Mouse (Mus musculus): ENCODE data around the gene Skiv2l.

The Skiv2l gene

DNA sequence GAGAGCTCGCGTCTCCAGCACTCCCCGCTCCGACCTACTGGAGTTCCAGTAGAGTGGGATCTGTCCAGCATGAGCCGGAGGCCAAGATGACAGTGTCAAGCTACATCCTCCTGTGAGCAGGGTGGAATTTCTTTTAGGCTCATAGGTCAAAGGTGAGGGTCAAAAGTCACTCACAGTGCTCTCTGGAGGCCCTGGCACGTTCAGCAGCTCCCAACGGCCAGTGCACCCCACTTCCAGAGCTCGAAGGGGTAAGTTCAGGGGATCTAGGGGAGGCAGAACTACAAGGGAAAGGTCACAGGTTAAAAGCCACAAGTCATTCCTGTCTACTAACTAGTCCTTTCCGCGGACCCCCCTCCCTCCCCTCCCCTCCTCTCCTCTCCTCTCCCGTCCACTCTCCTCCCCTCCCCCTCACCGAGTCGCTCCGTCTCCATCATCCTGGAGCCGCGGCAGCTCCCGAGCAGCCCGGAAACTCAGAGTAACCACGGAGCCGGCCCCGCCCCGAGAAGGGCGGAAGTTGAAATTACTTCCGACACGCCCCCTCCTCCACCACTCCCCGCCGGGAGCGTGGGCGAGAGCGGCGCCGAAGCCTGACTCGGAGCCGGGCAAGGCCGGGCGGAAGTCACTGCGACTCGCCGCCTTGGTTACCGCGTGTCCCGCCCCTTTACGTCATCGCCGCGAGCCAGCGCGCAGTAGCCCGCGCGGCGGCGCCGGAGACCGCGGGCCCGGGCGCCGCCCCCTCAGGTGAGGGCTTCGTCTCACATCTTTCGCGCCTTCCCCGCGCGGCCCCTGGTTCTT, at the start of gene Skiv2l, which contains the start of gene Nelfe:
TSS of gene Skiv2l (minus strand) at position 489 of the 795 bp plus-strand sequence.
TSS of gene Nelfe (plus strand) at position 670 of the 795 bp plus-strand sequence.
- ATAC-seq (ENCODE audit: low TSS enrichment): peak; percentile 98

DNA sequence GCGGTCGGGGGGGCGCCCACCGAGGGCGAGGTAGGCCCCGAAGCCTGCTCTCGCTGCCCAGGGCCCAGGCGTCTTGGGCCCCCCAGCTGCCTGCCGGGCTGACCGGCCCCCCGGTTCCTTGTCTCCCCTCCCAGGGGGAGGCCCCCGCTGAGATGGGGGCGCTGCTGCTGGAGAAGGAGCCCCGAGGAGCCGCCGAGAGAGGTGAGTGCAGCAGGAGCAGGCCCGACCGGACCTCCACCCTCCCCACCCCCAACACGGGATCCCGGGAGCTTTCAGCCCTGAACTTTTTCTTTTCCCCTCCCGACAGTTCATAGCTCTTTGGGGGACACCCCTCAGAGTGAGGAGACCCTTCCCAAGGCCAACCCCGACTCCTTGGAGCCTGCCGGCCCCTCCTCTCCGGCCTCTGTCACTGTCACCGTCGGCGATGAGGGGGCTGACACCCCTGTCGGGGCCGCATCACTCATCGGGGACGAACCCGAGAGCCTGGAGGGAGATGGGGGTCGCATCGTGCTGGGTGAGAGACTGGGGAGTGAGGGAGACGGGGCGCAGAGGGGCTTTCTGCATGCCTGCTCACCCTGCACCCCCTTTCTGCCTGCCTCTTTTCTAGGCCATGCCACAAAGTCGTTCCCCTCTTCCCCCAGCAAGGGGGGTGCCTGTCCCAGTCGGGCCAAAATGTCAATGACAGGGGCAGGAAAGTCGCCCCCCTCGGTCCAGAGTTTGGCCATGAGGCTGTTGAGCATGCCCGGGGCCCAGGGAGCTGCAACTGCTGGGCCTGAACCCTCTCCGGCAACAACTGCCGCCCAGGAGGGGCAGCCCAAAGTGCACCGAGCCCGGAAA, 49.3 kb upstream of the Skiv2l start:
- no peak for ATAC-seq (ENCODE audit: low TSS enrichment)

DNA sequence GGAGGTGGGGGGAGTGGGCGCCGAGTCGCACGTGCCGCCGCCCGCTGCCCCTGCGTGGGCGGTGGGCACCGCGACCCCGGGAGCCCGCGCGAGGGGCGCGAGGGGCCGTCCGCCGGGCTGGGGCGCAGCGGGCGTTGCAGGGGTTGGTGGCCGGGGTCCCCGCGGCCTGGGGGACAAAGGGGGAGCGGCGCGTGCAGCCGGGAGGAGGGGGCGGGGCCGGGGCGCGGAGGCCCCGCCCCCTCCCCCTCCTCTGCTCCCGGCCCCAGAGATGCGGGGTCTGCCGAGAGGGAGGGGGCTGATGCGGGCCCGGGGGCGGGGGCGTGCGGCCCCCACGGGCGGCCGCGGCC, 48.7 kb upstream of the Skiv2l start:
- ATAC-seq (ENCODE audit: low TSS enrichment): no peak

DNA sequence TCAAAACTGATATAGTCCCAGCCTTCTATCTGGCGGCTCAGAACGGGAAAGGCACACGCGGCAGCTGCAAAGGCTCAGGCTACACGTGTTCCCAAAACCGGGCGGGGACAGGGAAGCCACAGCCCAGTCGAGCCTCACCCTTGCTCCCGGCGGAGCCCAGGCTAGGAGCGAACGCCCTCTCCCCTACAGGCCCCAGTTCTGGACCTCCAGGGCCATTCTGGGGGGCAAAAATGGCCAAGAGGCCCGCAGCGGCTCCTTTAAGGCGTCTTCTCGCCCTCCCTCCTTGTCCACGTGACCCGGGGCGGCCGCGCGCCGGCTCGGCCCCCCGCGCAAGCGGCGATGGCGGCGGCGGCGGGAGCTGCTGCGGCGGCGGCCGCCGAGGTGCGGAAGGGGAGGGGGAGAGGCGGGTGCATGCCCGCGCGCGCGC, 48.2 kb upstream of the Skiv2l start, which contains the start of the genes C2 and Ehmt2:
TSS of gene C2 (minus strand) at position 106 of the 427 bp plus-strand sequence.
TSS of gene Ehmt2 (plus strand) at position 310 of the 427 bp plus-strand sequence.
- ATAC-seq (ENCODE audit: low TSS enrichment): peak; percentile 58

DNA sequence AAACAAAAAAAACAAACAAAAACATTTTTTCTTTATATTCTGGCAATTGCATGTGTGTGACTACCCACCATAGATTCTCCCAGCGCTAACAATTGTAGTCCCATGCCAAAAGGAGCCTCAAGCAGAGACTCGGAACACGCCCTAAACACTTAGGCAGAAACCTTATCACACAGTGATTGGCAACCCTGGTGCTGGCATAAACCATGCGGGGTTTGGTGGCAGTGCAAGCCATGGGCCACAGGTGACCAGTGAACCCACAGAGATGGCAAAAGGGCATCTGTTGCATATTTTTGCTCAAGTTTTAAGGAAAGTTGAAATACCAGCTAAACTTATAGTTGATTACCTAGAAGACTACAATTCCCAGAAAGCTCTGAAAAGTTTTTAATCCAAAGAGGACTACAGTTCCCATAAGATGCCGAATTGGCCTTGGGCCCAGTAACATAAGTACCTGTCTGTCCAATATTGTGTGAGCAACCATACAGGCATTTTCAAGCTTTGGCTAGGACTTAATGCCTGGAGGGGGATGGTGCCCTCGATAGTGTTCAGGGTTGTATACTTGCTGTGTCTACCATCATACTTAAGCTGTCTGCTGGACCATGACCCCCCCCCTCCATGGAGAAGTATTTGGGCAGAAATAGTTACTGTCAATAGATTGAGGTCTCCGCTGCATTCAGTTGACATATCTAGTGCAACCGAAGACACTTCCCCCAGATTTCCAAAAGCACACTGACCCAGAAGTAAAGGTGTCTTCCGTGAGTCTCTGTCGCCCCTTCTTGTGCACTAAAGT, 47.6 kb upstream of the Skiv2l start:
- peak; percentile 11; the same call in 1 of the 2 replicates for ATAC-seq (ENCODE audit: low TSS enrichment)

DNA sequence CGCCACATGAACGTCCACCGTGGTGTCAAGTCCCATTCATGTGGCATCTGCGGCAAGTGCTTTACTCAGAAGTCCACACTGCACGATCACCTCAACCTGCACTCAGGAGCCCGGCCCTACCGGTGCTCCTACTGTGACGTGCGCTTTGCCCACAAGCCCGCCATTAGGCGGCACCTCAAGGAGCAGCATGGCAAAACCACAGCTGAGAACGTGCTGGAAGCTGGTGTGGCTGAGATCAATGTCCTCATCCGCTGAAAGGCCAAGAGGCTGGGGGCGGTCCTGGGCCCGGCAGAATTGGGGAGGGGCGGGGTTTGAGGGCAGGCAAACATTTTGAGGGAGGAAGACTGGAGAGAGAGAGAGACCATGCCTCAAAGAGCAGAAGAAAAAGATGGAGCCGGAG, 46.4 kb upstream of the Skiv2l start:
- ATAC-seq (ENCODE audit: low TSS enrichment): no peak

DNA sequence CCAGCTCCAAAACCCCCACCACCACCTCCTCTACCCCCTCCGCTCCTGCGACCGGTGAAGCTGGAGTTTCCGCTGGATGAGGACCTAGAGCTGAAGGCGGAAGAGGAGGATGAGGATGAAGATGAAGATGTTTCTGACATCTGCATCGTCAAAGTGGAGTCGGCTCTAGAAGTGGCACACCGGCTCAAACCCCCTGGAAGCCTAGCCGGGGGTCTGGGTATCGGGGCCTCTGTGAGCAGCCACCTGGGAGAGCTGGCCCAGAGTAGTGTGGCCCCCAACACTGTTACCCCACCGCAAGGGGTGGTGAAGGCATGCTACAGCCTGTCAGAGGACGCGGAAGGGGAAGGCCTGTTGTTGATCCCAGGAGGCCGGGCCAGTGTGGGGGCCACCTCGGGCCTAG, 45.7 kb upstream of the Skiv2l start:
- no peak for ATAC-seq (ENCODE audit: low TSS enrichment)

DNA sequence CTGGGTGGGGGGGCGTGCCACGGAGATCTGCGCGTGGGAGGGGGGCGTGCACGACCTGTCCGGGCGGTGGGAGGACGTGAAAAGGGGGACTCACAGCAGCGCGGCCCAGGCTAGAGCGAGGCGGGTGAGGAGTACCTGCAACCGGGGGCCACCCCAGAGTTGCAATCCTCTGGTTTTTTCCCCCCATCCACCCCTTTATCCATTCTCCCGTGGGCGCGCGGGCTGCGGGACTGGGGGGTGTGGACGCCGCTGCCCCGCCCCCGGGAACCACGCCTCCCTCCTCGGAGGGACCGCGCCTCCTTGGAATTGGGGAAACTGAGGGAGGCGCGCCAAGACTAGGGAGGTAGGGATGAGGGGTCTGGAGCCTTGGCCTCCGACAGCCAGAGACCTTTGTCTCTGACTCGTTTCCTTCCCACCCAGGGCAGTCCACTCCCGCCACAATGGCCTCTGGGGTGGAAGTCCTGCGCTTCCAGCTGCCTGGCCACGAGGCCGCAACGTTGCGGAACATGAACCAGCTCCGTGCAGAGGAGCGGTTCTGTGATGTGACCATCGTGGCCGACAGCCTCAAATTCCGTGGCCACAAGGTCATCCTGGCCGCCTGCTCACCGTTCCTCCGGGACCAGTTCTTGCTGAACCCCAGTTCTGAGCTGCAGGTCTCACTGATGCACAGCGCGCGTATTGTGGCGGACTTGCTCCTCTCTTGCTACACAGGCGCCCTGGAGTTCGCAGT, 45.0 kb upstream of the Skiv2l start:
- no peak for ATAC-seq (ENCODE audit: low TSS enrichment)

DNA sequence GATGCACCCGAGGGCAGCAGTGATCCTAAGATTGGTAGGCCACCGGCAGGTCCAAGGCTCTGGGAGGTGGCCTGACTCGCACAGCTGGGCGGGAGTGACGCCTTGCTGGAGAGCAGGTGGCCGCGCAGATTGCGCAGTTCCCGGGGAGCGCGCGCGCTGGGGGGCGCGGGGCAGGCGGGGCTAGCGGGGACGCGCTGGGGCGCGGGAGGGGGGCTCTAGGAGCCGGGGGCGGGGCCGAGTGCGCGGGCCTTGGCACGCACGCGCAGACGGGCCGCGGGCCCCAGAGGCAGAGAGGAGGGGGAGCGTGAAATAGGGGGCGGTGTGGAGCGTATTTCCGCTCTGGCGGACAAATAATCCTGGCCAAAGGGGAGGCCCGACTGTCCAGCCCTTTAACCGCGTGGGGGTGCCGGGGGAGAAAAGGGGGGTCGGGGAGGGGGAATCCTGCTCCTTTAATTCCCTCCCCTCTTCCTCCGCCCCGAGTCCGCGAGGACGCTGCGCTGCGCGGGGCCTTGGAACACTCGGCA, 44.1 kb upstream of the Skiv2l start:
- peak; percentile 55 for ATAC-seq (ENCODE audit: low TSS enrichment)

DNA sequence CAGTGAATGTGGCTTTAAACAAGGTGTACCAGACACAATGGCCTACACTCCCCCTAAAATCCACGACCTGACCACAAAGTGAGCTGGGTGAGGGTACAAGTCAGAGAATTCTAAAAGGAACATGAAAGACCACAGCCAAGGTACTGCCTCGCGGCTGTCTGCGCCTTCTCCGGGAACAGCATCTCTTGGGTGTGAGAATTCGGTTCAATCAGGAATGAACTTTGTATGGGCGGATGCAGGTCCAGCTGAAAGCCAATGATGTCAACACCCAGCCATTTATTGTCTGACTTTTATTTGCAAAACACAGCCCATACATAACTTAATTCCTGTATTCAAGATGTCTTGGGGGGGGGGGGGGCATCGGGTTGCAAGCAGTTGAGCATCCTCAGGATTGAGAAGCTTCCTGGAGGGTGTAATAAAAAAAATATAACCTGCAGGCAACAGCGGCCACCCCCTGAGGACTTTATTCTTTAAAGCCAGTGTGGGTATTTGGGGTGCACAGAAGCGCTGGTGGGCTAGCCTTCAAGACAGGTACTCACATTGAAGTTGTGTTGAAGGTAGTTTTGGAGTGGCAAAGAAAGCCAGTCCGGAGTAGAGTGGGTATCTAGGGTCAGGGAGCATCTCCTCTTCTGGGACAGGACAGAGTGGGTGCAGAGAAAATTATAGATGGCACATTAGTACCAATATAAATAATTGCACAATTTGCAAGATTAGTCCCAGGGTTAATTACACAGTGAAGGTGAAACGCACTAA, 43.2 kb upstream of the Skiv2l start:
- no peak for ATAC-seq (ENCODE audit: low TSS enrichment)

DNA sequence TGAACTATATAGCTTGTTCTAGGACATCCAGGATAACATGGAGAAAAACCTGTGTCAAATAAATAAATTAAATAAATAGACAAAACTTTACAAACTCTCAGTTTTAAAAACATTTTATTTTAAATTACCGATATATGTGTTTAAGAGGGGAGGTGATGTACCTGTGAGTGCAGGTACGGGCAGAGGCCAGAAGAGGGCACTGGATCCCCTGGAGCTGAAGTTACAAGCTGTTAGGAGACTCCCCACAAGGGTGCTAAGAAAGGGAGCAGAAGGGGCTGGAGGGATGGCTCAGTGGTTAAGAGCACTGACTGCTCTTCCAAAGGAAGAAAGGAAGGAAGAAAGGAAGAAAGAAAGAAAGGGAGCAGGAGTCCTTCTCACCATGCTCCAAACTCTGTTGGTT, 41.4 kb upstream of the Skiv2l start:
- no peak for ATAC-seq (ENCODE audit: low TSS enrichment)

DNA sequence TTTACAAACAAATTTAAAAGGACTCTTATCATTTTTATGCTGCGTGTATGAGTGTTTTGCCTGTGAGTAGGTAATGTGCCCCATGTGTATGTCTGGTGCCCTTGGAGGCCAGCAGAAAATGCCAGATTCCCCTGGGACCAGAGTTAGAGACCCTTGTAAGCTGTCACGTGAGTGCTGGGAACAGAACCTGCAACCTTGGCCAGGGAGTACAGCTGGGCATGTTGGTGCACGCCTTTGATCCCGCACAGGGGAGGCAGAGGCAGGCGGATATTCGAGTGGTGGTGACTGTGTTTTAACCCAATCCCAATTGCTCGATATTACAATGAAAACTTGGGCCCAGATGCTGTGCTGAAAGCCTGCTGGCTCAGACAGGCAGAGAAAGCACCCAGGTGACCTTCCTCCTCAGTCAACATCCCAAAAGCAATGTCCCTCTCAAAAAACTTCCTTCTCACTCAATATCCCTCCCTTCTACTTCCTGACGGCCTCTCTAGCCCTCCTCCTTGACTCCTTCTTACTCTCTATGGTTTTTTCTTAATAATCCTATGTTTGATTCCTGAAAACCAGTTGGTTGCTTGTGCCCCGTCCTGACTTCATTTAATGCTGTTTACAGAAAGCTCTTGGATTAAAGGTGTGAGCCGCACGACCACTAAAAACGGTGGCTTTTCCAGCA, 40.2 kb upstream of the Skiv2l start:
- no peak for ATAC-seq (ENCODE audit: low TSS enrichment)

DNA sequence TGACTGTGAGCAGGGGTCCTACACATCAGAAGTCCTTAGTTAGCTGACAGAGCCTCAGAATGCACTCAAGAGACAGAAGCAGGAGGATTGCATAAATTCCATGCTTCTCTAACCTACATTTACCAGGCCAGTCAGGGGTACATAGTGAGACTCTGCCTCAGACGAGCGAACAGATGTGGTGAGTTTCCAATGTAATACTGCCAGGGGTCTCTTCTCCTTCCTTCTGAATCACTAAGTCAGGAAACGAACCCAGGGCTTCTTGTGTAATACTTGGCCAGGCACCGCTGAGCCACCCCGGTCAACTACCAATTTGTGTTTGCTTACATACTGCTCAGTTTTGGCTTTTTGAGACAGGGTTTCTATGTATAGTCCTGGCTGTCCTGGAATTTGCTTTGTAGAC, 37.9 kb upstream of the Skiv2l start:
- ATAC-seq (ENCODE audit: low TSS enrichment): no peak

DNA sequence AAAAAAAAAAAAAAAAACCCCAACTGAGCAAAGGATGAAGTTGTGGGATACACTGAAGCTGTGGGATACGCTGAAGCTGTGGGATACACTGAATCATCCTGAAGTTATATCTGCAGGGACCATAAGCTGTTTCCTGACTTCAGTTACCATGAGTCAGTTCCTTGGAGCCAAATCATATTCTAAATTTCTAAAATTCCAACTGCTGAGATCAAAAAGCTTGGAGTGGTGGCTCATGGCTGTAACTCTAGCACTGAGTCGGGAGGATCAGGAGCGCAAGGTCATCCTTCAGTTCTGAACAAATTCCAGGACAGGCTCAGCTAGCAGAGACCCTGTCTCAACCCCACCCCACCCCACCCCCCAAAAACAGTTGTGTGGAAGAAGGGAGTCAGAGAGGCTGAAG, 35.6 kb upstream of the Skiv2l start:
- ATAC-seq (ENCODE audit: low TSS enrichment): no peak

DNA sequence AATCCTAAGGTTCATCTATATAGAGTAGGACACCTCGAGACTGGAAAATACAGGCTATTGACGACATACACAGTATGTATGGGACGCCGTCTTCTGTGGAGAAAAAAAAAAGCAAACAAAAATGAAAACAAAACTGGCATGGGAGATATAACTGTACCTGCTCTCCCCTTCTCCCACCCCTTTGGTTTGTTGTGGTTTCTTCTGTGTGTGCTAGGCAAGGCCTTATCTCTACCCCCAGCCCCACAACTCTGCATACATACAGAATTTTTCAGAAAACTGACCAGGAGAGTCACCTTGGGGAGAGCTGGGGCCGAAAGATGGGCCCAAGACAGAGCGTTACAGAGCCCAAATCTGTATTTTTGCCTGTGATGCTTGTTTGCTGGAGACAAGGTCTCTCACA, 34.7 kb upstream of the Skiv2l start:
- ATAC-seq (ENCODE audit: low TSS enrichment): no peak

DNA sequence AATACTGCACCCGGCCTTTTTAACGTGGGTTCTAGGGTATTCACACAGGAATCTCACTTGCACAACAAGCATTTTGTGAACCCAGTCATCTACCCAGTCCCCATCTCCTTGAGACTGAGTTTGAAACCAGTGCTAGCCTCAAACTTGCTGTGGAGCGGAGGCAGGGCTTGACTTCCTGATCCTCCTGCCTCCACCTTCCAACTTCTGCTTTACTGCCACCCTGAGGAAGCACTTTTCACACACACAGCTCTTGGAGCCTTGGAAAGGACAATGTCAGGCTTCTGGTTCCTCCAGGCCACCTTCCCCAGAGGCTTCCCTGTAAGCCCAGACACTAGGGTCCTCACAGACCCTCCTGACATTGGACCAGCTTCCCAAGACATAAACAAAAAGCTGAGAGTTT, 33.3 kb upstream of the Skiv2l start:
- no peak for ATAC-seq (ENCODE audit: low TSS enrichment)

DNA sequence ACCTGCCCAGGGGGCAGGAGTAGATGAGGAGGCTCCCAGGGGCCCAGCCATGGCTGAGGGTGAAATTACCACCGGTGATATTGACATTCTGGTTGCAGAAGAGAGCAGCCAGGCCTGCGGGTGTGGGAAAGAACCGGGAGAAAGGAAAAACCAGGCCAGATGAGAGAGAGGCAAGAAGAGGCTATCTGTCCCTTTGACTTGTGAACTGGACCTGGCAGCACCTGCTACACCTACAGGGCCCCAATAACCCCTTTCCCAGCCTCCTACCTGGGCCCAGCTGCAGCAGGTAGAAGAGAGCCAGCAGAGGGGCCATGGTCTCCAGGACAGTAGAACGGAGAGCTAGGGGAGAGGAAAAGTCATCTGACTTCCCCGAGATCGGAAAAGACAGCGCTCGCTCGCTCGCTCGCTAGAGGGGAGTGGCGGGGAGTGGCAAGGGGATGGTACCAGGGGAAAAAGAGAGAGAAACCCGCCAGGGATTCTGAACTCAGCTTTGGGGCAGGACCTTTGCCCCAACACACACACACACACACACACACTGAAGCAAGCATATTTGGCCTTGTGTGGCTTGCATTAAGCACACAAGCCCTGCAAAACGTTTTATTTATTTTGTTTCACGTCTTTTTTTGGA, 31.8 kb upstream of the Skiv2l start, which contains the start of gene Gm20547:
TSS of gene Gm20547 (minus strand) at position 360 of the 628 bp plus-strand sequence.
- no peak for ATAC-seq (ENCODE audit: low TSS enrichment)

DNA sequence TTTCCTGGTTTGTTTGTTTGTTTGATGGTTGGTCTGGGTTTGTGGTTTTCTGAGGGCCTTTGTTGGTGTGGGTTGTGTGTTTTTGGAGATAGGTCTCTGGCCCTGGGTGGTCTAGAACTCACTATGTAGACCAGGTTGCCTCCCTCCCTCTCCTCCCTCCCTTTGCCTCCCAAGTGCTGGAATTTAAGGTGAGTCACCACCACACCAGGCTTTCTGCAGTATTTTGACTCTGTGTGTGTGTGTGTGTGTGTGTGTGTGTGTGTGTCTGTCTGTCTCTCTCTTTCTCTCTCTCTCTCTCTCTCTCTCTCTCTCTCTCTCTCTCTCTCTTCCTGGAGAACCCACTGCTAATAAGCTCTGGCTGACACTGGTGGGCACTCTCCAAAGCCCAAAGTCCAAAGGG, 31.2 kb upstream of the Skiv2l start:
- ATAC-seq (ENCODE audit: low TSS enrichment): no peak

DNA sequence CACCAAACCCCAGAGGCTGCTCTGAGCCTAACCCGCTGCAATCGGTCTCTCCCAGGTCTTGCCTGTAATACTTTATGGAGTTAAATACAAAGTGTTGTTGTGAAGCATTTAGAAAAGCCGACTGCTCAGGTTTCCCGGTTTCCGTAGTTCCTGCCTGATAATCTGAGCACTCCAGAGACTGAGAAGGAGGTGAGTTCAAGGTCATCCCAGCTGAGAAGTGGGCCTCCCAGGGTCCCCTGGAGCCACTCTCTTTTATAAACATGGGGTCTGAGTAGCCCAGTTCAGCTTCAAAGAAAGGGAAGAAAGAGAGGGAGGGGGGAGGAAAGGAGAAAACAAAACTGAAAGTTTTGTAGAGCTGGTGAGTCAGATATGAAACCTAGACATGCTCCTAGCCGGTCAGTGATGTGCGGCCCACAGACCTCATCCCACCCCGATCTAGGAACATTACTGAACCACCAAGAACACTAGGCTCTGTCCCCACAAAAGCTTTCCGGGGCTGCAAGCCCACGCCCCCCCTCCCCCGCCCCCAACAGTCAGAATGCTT, 29.4 kb upstream of the Skiv2l start, which contains the start of gene Zbtb12:
TSS of gene Zbtb12 (plus strand) at position 148 of the 544 bp plus-strand sequence.
- ATAC-seq (ENCODE audit: low TSS enrichment): no peak
